Mouse (Mus musculus): ENCODE results near the gene Plekhs1. TPM values are rescaled to one million over a fixed set of nuclear protein-coding genes. Genes with fewer than 3 reads are reported as not detected.

Plekhs1 gene
- total RNA-seq (2014; fragmentation: Nextera tagmentation) (not detected in 2 replicates), total RNA-seq (2017) (not detected in 2 replicates), polyA plus RNA-seq (2012) (not detected in 2 replicates)

DNA sequence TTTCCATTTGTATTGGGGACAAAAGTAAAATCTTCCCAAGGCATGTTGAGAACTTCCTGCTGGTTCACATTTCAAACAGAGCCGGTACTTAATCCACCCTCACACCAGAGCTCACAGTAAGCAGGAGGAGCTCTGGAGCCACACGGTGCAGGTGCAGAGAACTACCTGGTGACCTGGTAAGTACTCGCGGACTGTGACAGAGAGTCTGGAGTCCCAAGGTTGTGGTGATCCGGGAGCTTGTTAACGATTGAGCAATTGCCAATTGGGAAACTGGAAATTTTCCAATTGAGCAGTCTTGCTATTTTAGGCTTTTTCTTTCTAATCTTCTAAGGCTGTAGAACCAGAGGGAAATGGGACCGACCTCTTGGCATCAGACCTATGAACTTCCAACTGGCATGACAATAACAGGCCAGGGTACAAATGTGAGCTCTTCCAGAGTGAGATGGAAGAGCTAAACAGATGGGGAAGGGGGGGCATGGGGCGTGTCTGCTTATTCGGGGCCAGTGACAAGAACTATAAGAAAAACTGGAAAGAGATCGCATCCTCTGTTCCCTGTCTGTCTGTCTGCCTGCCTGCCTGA lies at the start of gene Plekhs1:
Plekhs1 (plus strand) TSS at position 119 of the 580 bp plus-strand sequence.
- Histone ChIP-seq H3K4me3 (ENCODE audit: low read depth, low read length) (no peak within 1 kb of the TSS), H3K27me3 (ENCODE audit: insufficient read depth, low read length) (peaks cover 54% of the 10 kb centered on the region), H3K4me1 (ENCODE audit: insufficient read depth, low read depth, low read length) (peaks cover 5% of the 10 kb centered on the region; the same call in 1 of the 2 replicates), H3K9me3 (replicated peaks) (peaks cover 7% of the 10 kb centered on the region), H3K36me3 (replicated peaks) (no peaks in the 10 kb centered on the region)
- no peak for TF ChIP-seq GATA2 (IDR thresholded peaks at IDR 0.05; ENCODE audit: borderline replicate concordance, low read depth, low read length)
- no peak for TF ChIP-seq GATA1 (IDR thresholded peaks at IDR 0.05; ENCODE audit: borderline replicate concordance, low read length)
- no peak for TF ChIP-seq CTCF (IDR thresholded peaks at IDR 0.05; ENCODE audit: low read depth, low read length)
- no peak for TF ChIP-seq POLR2AphosphoS5 (IDR thresholded peaks at IDR 0.05; ENCODE audit: insufficient replicate concordance, low read depth, low read length)
- TF ChIP-seq TAL1 (conservative IDR thresholded peaks at IDR 0.05; ENCODE audit: low read depth, low read length) = no peak
- ATAC-seq (ENCODE audit: extremely low read depth, insufficient number of reproducible peaks, low FRiP score, poor library complexity, severe bottlenecking) (no peak), DNase-seq (ENCODE audit: low spot score) (no peak)

DNA sequence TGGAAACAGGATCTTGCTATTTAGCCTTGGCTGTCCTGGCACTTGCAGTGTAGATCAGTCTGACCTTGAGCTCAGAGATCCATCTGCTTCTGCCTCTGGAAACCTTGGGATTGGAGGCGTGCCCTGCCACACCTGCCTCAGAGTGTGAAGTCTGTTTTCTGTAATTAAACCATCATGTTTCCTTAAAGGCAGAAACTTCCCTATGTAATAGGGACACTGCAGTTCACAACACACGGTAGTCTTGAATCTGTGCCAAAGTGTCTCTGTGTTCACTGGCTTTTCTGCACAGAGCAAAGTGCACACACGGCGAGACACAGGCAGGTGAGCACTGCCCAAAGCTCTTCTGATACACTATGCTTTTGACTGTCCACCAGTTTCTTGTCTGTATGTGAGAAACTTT lies 43.0 kb upstream of the Plekhs1 start:
- Histone ChIP-seq H3K4me3 (ENCODE audit: low read depth, low read length) (no peak overlapping the region), H3K4me1 (ENCODE audit: insufficient read depth, low read depth, low read length) (peaks cover 3% of the 10 kb centered on the region; the same call in 1 of the 2 replicates), H3K27me3 (ENCODE audit: insufficient read depth, low read length) (no peaks in the 10 kb centered on the region), H3K9me3 (replicated peaks) (0 out of 2 replicates have a peak, but pooled peaks cover 2% of the 10 kb centered on the region), H3K36me3 (replicated peaks) (peaks cover 43% of the 10 kb centered on the region)
- TF ChIP-seq CTCF (IDR thresholded peaks at IDR 0.05; ENCODE audit: low read depth, low read length) (no peak), GATA1 (IDR thresholded peaks at IDR 0.05; ENCODE audit: borderline replicate concordance, low read length) (no peak), TAL1 (conservative IDR thresholded peaks at IDR 0.05; ENCODE audit: low read depth, low read length) (no peak), GATA2 (IDR thresholded peaks at IDR 0.05; ENCODE audit: borderline replicate concordance, low read depth, low read length) (no peak), POLR2AphosphoS5 (IDR thresholded peaks at IDR 0.05; ENCODE audit: insufficient replicate concordance, low read depth, low read length) (no peak)
- ATAC-seq (ENCODE audit: extremely low read depth, insufficient number of reproducible peaks, low FRiP score, poor library complexity, severe bottlenecking) (no peak), DNase-seq (ENCODE audit: low spot score) (no peak)

DNA sequence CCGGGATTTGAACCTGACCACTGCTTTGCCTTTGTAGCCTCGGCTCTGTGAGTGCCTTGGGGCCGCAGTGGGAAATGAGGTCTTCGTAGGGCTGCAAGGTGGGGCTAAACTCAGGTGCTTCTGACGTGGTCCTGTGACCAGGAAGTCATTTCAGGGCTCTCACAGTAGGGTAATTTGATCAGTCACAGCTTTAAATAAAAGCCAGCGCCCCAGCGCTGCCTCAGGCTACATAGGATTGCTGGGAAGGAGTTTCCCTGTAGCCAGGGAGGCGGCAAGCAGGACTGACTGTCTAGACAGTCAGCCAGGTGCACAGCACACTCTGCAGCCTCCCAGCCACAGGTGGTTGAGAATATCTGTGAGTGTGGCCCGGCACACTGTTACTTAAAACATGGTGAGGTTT lies 42.0 kb upstream of the Plekhs1 start:
- ATAC-seq (ENCODE audit: extremely low read depth, insufficient number of reproducible peaks, low FRiP score, poor library complexity, severe bottlenecking) (no peak), DNase-seq (ENCODE audit: low spot score) (no peak)
- Histone ChIP-seq H3K9me3 (replicated peaks) (0 out of 2 replicates have a peak, but pooled peaks cover 2% of the 10 kb centered on the region), H3K4me1 (ENCODE audit: insufficient read depth, low read depth, low read length) (peaks cover 3% of the 10 kb centered on the region; the same call in 1 of the 2 replicates), H3K4me3 (ENCODE audit: low read depth, low read length) (no peak overlapping the region), H3K27me3 (ENCODE audit: insufficient read depth, low read length) (no peaks in the 10 kb centered on the region), H3K36me3 (replicated peaks) (peaks cover 54% of the 10 kb centered on the region)
- TF ChIP-seq POLR2AphosphoS5 (IDR thresholded peaks at IDR 0.05; ENCODE audit: insufficient replicate concordance, low read depth, low read length) (no peak), GATA1 (IDR thresholded peaks at IDR 0.05; ENCODE audit: borderline replicate concordance, low read length) (no peak), GATA2 (IDR thresholded peaks at IDR 0.05; ENCODE audit: borderline replicate concordance, low read depth, low read length) (no peak), TAL1 (conservative IDR thresholded peaks at IDR 0.05; ENCODE audit: low read depth, low read length) (no peak), CTCF (IDR thresholded peaks at IDR 0.05; ENCODE audit: low read depth, low read length) (no peak)

DNA sequence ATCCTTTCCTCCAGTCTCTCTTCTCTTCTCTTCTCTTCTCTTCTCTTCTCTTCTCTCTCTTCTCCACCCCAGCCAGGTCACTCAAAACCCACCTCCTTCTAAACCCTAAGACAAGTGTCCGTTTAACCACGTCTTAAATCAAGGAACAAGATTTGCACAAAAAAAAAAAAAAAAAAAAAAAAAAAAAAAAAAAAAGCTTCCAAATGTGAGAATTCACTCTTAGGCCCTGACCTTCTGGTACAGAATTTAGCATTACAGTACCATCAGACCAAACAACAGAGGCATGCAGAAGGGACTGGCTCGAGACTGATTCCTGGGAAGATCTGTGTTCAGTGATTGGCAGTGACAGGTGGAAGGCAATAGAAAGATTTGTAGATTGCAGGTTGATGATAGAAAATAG lies 41.1 kb upstream of the Plekhs1 start:
- no peak overlapping the region for H3K4me3 ChIP-seq (ENCODE audit: low read depth, low read length)
- no peaks in the 10 kb centered on the region for H3K27me3 ChIP-seq (ENCODE audit: insufficient read depth, low read length)
- no peak for TF ChIP-seq GATA1 (IDR thresholded peaks at IDR 0.05; ENCODE audit: borderline replicate concordance, low read length)
- TF ChIP-seq GATA2 (IDR thresholded peaks at IDR 0.05; ENCODE audit: borderline replicate concordance, low read depth, low read length) = no peak
- no peak for TF ChIP-seq TAL1 (conservative IDR thresholded peaks at IDR 0.05; ENCODE audit: low read depth, low read length)
- no peak for TF ChIP-seq CTCF (IDR thresholded peaks at IDR 0.05; ENCODE audit: low read depth, low read length)
- no peak for TF ChIP-seq POLR2AphosphoS5 (IDR thresholded peaks at IDR 0.05; ENCODE audit: insufficient replicate concordance, low read depth, low read length)
- peaks cover 3% of the 10 kb centered on the region; the same call in 1 of the 2 replicates for H3K4me1 ChIP-seq (ENCODE audit: insufficient read depth, low read depth, low read length)
- no peak for ATAC-seq (ENCODE audit: extremely low read depth, insufficient number of reproducible peaks, low FRiP score, poor library complexity, severe bottlenecking)
- DNase-seq (ENCODE audit: low spot score) = no peak
- H3K9me3 ChIP-seq (replicated peaks) = 0 out of 2 replicates have a peak, but pooled peaks cover 2% of the 10 kb centered on the region
- H3K36me3 ChIP-seq (replicated peaks) = peaks cover 63% of the 10 kb centered on the region

DNA sequence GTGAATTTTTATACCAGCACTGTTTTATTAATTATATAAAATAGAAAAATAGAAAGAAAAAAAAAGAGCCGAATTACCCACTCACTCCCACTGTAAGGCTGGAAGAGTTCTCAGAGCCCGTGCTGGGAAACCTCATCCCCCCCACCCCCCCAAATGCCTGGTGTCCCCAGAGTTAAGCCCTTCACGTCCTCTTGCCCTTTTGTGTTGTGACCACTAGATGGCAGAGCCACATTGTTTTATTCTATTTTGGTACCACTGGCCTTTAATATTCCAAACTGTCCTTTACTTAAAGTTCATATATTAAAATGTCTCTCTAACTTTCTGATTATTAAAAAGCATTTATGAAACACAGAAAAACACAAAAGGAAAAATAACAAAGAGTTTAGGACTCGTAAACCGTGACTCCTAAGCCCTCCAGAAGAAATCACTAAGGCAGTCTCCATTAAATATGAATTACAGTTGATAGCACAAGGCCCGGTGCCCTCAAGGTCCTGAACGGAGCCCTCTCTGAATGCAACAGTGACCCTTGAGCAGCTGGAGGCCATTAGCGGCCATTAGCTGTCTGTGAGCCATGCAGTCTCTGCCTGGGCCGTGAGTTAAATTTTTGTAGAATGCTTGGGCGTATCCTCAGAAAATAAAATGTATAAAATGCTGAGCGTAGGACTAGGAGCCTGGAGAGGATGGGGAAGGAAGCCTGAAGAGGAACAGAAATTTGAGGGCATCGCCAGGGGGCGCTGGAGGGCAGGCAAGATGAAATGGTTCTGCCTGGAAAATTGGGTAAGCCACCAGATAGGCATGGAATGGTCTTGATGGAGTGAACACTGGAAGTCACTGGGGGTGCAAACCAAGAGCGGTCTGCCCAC lies 38.7 kb upstream of the Plekhs1 start:
- TF ChIP-seq CTCF (IDR thresholded peaks at IDR 0.05; ENCODE audit: low read depth, low read length) = peak; percentile 72
- no peak for TF ChIP-seq POLR2AphosphoS5 (IDR thresholded peaks at IDR 0.05; ENCODE audit: insufficient replicate concordance, low read depth, low read length)
- no peak for TF ChIP-seq TAL1 (conservative IDR thresholded peaks at IDR 0.05; ENCODE audit: low read depth, low read length)
- Histone ChIP-seq H3K36me3 (replicated peaks) (peaks cover 73% of the 10 kb centered on the region), H3K4me3 (ENCODE audit: low read depth, low read length) (no peak overlapping the region), H3K9me3 (replicated peaks) (0 out of 2 replicates have a peak, but pooled peaks cover 2% of the 10 kb centered on the region), H3K4me1 (ENCODE audit: insufficient read depth, low read depth, low read length) (peaks cover 3% of the 10 kb centered on the region; the same call in 1 of the 2 replicates), H3K27me3 (ENCODE audit: insufficient read depth, low read length) (no peaks in the 10 kb centered on the region)
- ATAC-seq (ENCODE audit: extremely low read depth, insufficient number of reproducible peaks, low FRiP score, poor library complexity, severe bottlenecking) (no peak), DNase-seq (ENCODE audit: low spot score) (peak; percentile 60)

DNA sequence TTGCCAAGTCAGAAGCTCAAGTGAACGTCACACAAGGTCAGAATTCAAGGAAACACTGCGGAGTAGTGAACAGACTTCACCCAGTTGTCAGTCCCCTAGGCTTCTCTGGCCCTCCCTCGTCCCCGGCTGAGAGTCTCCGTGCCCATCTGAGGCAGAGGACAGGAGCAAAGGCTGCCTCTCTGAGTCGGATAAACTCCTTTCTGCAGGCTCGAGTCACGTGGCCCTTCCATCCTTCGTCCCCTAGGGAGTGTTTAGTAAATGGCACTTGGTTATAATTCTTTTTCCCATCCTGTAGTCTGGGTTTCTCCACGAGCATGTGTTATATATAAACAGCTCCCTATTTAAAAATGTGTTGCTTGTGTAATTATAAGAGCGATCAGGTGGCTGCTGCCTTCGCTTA lies 38.1 kb upstream of the Plekhs1 start:
- no peak for ATAC-seq (ENCODE audit: extremely low read depth, insufficient number of reproducible peaks, low FRiP score, poor library complexity, severe bottlenecking)
- H3K9me3 ChIP-seq (replicated peaks) = 0 out of 2 replicates have a peak, but pooled peaks cover 2% of the 10 kb centered on the region
- no peak for TF ChIP-seq POLR2AphosphoS5 (IDR thresholded peaks at IDR 0.05; ENCODE audit: insufficient replicate concordance, low read depth, low read length)
- no peak for TF ChIP-seq GATA1 (IDR thresholded peaks at IDR 0.05; ENCODE audit: borderline replicate concordance, low read length)
- TF ChIP-seq CTCF (IDR thresholded peaks at IDR 0.05; ENCODE audit: low read depth, low read length) = no peak
- TF ChIP-seq TAL1 (conservative IDR thresholded peaks at IDR 0.05; ENCODE audit: low read depth, low read length) = no peak
- no peak for TF ChIP-seq GATA2 (IDR thresholded peaks at IDR 0.05; ENCODE audit: borderline replicate concordance, low read depth, low read length)
- peaks cover 78% of the 10 kb centered on the region for H3K36me3 ChIP-seq (replicated peaks)
- peaks cover 3% of the 10 kb centered on the region; the same call in 1 of the 2 replicates for H3K4me1 ChIP-seq (ENCODE audit: insufficient read depth, low read depth, low read length)
- H3K4me3 ChIP-seq (ENCODE audit: low read depth, low read length) = no peak overlapping the region
- no peak for DNase-seq (ENCODE audit: low spot score)
- H3K27me3 ChIP-seq (ENCODE audit: insufficient read depth, low read length) = no peaks in the 10 kb centered on the region
